Mouse (Mus musculus) brain, adult 2 months (tissue): Measurements from ENCODE around the gene Wdfy1.
A peak's percentile ranks its signal among the peaks of the same experiment; 100 is the strongest.

Experiments used
- DNase-seq: peaks from one replicate; pipeline ENCODE4 v3.0.0; 2011; ENCODE audit warnings: low read depth, low spot score

Wdfy1 gene

GRCm38 (mm10) chr1:79657411-79657810, 118.5 kb downstream of the Wdfy1 start:
- DNase-seq, result peak; percentile 51

GRCm38 (mm10) chr1:79655819-79656555, 120.0 kb downstream of the Wdfy1 start:
- DNase-seq, result peak; percentile 12

GRCm38 (mm10) chr1:79654948-79655347, 121.0 kb downstream of the Wdfy1 start:
- no peak for DNase-seq
